Mouse (Mus musculus) limb, embryonic 14.5 days (tissue): ENCODE results near the gene Ankrd17. TPM values are rescaled to one million over a fixed set of nuclear protein-coding genes. Genes with fewer than 3 reads are reported as not detected.

Experiments used
- ATAC-seq: fragments of 200-750 bp; cut with Nextera tagmentation; 2 replicates; pipeline ENCODE4 v1.8.0; 2017; ENCODE audit warnings: low read depth, moderate number of reproducible peaks, moderate TSS enrichment; ENCODE audit not compliant: low FRiP score
- DNase-seq: peaks from one replicate; pipeline ENCODE4 v3.0.0-alpha.2; 2015; ENCODE audit warnings: low spot score
- H3K27ac ChIP-seq: fragments of 300-500 bp; sonication (generic); replicated peaks from 2 replicates; pipeline ENCODE4 v1.5.1; 2014; ENCODE audit warnings: low read depth, mild to moderate bottlenecking, low read length, moderate library complexity, mixed read lengths
- H3K27me3 ChIP-seq: fragments of 300-500 bp; sonication (generic); 2 replicates; pipeline ENCODE4 v1.6.1; 2014; ENCODE audit warnings: low read length, mixed read lengths; ENCODE audit not compliant: control insufficient read depth, insufficient read depth
- H3K36me3 ChIP-seq: fragments of 300-500 bp; sonication (generic); 2 replicates; pipeline ENCODE4 v1.6.1; 2014; ENCODE audit warnings: mild to moderate bottlenecking, low read length, moderate library complexity, mixed read lengths; ENCODE audit not compliant: control insufficient read depth, insufficient read depth
- H3K4me1 ChIP-seq: fragments of 300-500 bp; sonication (generic); 2 replicates; pipeline ENCODE4 v1.6.1; 2014; ENCODE audit warnings: antibody characterized with exemption, low read length, mixed read lengths; ENCODE audit not compliant: control insufficient read depth, insufficient read depth
- H3K4me2 ChIP-seq: fragments of 300-500 bp; sonication (generic); replicated peaks from 2 replicates; pipeline ENCODE4 v1.6.1; 2014; ENCODE audit warnings: low read depth, mild to moderate bottlenecking, low read length, moderate library complexity; ENCODE audit not compliant: severe bottlenecking
- H3K4me3 ChIP-seq: fragments of 300-500 bp; sonication (generic); replicated peaks from 2 replicates; pipeline ENCODE4 v1.5.1; 2014; ENCODE audit warnings: low read length
- H3K9ac ChIP-seq: fragments of 300-500 bp; sonication (generic); 2 replicates; pipeline ENCODE4 v1.6.1; 2014; ENCODE audit warnings: mild to moderate bottlenecking, low read depth, low read length, moderate library complexity; ENCODE audit not compliant: severe bottlenecking
- H3K9me3 ChIP-seq: fragments of 300-500 bp; sonication (generic); 2 replicates; pipeline ENCODE4 v1.6.1; 2016; ENCODE audit warnings: low read length; ENCODE audit not compliant: control insufficient read depth
- POLR2A ChIP-seq: fragments of 200-500 bp; IDR thresholded peaks from 2 replicates; pipeline ENCODE4 v1.8.0; 2012; ENCODE audit warnings: inconsistent platforms, mild to moderate bottlenecking, moderate library complexity, borderline replicate concordance; ENCODE audit not compliant: insufficient read depth, insufficient read length; ENCODE audit errors: extremely low read depth
- WGBS: fragments of 180-500 bp; shearing (Covaris S2); extraction: QIAGEN DNeasy Blood & Tissue Kit; methylation state at CpG from one replicate; pipeline ENCODE4 v1.1.7; 2014; 5-methylcytosine and 5-hydroxymethylcytosine counted together
- polyA plus RNA-seq, 2 experiments: library from polyadenylated mRNA; depleted of rRNA in 1 of 2; stranded (reverse) in 1 of 2; unstranded in 1 of 2; fragments of >200 nt; fragmentation: Nextera tagmentation in 1 of 2; extraction: Ambion mirVana in 1 of 2; gene quantifications; 2 replicates each; pipeline versions ENCODE4 v1.2.1 to v1.2.3; 2012 to 2014

The Ankrd17 gene
- 54.4 and 58.8 TPM in 2 replicates for polyA plus RNA-seq (2012; rRNA removed)
- 34.9 and 38.2 TPM in 2 replicates for polyA plus RNA-seq (2014; fragmentation: Nextera tagmentation; extraction: Ambion mirVana)

DNA sequence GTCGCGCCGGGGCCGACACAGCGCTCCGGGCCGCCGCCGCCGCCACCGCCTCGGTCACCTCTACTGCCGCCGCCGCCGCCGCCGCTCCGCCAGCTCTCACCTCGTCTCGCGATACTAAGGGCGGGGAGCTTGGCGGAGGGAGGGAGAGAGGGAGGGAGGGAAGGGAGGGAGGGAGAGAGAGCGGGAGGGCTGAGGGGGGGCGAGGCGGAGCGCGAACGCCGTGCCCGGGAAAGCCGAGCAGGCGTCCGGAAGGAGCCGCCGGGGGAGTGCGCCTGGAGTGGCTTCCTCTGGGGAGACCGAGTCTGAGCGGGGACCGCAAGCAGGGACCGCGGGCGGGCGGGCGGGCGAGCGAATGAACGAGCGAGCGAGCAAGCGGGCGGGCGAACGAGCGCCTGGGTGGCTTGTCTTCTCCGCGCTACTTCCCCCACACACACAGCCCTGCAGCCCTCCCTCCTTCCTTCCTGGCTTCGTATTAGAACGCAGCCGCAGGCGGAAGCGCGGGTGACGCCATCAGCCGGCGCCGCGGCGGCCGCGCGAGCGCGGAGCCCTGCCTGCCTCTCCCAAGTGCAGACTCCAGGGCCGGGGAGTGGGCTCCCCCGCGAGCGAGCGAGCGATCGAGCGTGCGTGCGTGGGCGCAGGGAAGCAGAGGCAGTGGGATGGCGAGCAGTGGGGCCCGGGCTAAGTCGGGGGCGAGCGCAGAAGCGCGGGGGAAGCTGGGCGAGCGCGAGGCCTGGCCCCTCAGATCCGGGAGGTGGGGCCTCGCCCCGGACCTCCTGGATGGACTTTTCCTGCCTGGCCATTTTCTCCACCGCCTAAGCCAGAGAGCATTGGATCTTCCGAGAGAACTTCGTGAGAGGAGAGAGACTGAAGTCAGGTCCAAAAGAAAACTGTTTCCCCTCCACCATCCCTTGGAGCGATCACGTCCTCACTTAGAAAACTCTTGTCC is at the start of gene Ankrd17:
TSS of gene Ankrd17 (minus strand) at position 457 of the 946 bp plus-strand sequence.
- H3K9me3 ChIP-seq = no peaks in the 10 kb centered on the region
- WGBS = 0% methylated on average over 35 of the region's 104 CpGs
- H3K4me1 ChIP-seq = peaks cover 16% of the 10 kb centered on the region
- TF ChIP-seq POLR2A = peak; percentile 92
- no peaks in the 10 kb centered on the region for H3K36me3 ChIP-seq
- H3K4me3 ChIP-seq = peak within 1 kb of the TSS; percentile 94
- peak; percentile 89 for DNase-seq
- peak within 1 kb of the TSS; percentile 96 for H3K9ac ChIP-seq
- peak; percentile 94 for ATAC-seq
- no peaks in the 10 kb centered on the region for H3K27me3 ChIP-seq
- H3K27ac ChIP-seq = peak within 1 kb of the TSS; percentile 100
- peak within 1 kb of the TSS; percentile 64 for H3K4me2 ChIP-seq

GRCm38 (mm10) chr5:90414925-90415295 is 48.5 kb upstream of the Ankrd17 start:
- Histone ChIP-seq H3K4me3 (no peak overlapping the region), H3K4me2 (no peak overlapping the region), H3K36me3 (no peaks in the 10 kb centered on the region), H3K9me3 (no peaks in the 10 kb centered on the region), H3K27ac (no peak overlapping the region), H3K27me3 (no peaks in the 10 kb centered on the region), H3K9ac (no peak overlapping the region), H3K4me1 (no peaks in the 10 kb centered on the region)
- DNase-seq = no peak
- 39% methylated on average over 6 of the region's 6 CpGs for WGBS
- TF ChIP-seq POLR2A = no peak
- ATAC-seq = no peak

- ATAC-seq = no peak
- no peak for DNase-seq
- H3K36me3 ChIP-seq = no peaks in the 10 kb centered on the region
- TF ChIP-seq POLR2A = no peak
- no peaks in the 10 kb centered on the region for H3K4me1 ChIP-seq
- no peak overlapping the region for H3K4me3 ChIP-seq
- H3K9me3 ChIP-seq = no peaks in the 10 kb centered on the region
- H3K27ac ChIP-seq = no peak overlapping the region
- H3K9ac ChIP-seq = no peak overlapping the region
- H3K27me3 ChIP-seq = no peaks in the 10 kb centered on the region
- 82% methylated on average over 8 of the region's 8 CpGs for WGBS
- no peak overlapping the region for H3K4me2 ChIP-seq
These were observed 48.0 kb upstream of the Ankrd17 start for GRCm38 (mm10) chr5:90414142-90414924.

DNA sequence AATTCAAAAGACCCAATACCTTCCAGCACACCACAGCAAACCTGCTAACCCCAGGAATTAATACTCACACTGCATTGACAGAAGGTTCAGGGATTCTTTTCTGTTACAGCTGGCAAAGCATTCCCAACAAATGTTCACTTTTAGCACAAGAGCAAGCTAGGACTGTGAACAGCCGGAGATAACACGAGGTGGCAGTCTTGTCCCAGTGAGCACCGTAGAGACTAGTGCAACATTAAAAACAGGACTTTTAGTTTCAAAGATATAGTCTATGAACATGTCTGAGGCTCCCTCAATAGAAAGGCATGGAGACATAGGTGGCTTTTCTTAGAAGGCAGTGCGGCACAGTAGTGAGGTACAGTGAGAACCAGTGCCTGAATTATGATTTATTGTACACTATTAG is 38.8 kb upstream of the Ankrd17 start:
- no peak overlapping the region for H3K4me3 ChIP-seq
- H3K4me2 ChIP-seq = no peak overlapping the region
- ATAC-seq = no peak
- 86% methylated on average over 4 of the region's 4 CpGs for whole genome bisulfite sequencing
- H3K4me1 ChIP-seq = no peaks in the 10 kb centered on the region
- no peaks in the 10 kb centered on the region for H3K9me3 ChIP-seq
- no peaks in the 10 kb centered on the region for H3K36me3 ChIP-seq
- DNase-seq = no peak
- H3K9ac ChIP-seq = no peak overlapping the region
- no peak overlapping the region for H3K27ac ChIP-seq
- TF ChIP-seq POLR2A = no peak
- H3K27me3 ChIP-seq = no peaks in the 10 kb centered on the region

- DNase-seq (no peak), ATAC-seq (no peak)
- WGBS = 85% methylated on average over 4 of the region's 4 CpGs
- Histone ChIP-seq H3K4me3 (no peak overlapping the region), H3K4me1 (no peaks in the 10 kb centered on the region), H3K27me3 (no peaks in the 10 kb centered on the region), H3K36me3 (no peaks in the 10 kb centered on the region), H3K9me3 (no peaks in the 10 kb centered on the region), H3K9ac (no peak overlapping the region), H3K27ac (no peak overlapping the region), H3K4me2 (no peak overlapping the region)
- no peak for TF ChIP-seq POLR2A
These were observed 30.4 kb upstream of the Ankrd17 start for GRCm38 (mm10) chr5:90396817-90397216.
